Mouse (Mus musculus) 3T3-L1 (cell line): Measurements from ENCODE around the gene Ryr1.

ENCODE experiments used
- DNase-seq: peaks from one replicate; pipeline ENCODE4 v3.0.0-alpha.2; 2015; ENCODE audit warnings: low read depth, low spot score

Ryr1 gene

DNA sequence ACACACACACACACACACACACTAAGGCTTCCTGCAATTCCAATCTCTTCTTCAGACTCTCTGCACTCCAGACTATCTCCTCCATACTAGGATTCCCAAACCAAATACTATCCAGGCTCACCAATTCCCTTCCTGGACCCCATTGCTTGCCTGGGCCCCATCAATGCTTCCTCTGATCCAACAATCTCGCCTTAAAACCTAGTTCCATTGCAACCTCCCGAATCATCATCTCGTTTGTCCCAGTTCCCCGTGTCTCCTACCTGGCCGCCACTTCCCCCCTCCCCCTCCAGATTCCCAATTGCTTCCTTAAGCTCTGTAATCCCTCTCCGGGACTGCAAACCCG is 163.4 kb downstream of the Ryr1 start:
- DNase-seq, result no peak

- no peak for DNase-seq
Measured at GRCm38 (mm10) chr7:28960354-28961046, 164.5 kb downstream of the Ryr1 start.

GRCm38 (mm10) chr7:28959505-28960045 is 165.4 kb downstream of the Ryr1 start:
- DNase-seq, result no peak

GRCm38 (mm10) chr7:28958770-28959169 is 166.2 kb downstream of the Ryr1 start:
- no peak for DNase-seq

- DNase-seq, result no peak
Measured at GRCm38 (mm10) chr7:28957997-28958725, 166.8 kb downstream of the Ryr1 start.

DNA sequence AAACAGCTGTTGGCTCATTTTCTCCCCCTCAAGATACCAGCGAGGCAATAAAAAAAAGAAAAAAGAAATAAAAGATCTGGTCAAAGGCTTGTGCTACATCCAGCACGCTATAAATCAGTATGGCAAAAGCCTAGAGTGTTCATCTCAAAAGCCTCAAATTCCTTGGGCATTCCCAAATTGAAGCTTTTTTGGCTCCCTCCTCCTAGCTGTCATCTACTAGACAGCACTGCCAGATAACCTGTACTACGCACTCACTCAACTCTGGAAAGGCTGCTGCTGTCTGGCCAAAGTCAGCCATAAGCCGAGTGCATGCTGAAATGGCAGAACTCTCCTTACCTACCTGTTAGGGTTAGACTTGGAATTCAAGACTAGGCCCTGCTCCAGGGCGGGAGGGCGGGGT is 167.7 kb downstream of the Ryr1 start:
- no peak for DNase-seq

DNA sequence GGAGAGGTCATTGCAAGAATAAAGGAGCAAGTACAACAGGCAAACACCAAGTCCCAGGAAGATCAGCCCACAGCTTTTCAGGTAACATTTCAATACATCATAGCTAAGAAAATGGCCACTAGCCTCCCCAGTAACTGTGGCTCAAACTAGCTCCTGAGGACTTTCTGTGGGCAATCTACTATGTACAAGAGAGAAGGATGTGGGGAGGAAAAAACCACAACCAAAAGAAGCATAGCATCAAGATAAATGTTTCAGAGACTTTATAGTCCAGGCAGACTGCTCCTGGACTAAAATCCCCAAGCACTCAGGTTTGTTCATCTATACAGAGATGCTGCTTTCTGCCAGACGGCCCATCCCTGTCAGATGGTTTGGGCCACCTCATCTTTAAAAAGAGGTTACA is 168.7 kb downstream of the Ryr1 start:
- no peak for DNase-seq

GRCm38 (mm10) chr7:28955295-28955897 is 169.6 kb downstream of the Ryr1 start:
- DNase-seq, result peak; percentile 63

DNA sequence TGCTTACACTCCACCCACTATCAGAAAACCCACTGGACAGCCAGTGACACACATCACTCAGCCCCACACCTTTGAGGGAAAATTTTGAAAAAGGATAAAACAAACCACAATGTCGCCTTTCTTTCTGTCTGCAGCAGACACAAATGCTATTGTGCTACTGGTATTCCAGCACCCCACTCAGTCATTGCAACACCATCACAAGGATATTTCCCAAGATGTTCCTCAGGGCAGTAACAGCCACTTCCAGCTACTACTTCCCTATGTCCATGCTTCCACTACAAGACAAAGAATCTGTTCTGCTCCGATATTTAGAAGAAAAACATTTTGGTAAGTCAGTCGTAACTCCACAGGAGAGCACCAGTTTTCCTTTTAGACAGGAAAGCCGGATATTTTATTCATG is 170.2 kb downstream of the Ryr1 start:
- peak; percentile 46 for DNase-seq

GRCm38 (mm10) chr7:28953476-28954376 is 171.3 kb downstream of the Ryr1 start:
- no peak for DNase-seq
